Mouse (Mus musculus) splenic B cell, adult 2 months (primary cell): ENCODE data around the gene Zfhx3.

Experiments
- DNase-seq: peaks from one replicate; pipeline ENCODE4 v3.0.0-alpha.2; 2011; ENCODE audit warnings: low read depth, low spot score
- H3K27me3 ChIP-seq: 2 replicates; pipeline ENCODE4 v1.6.1; 2012; ENCODE audit warnings: mild to moderate bottlenecking, low read length, moderate library complexity, mixed read lengths; ENCODE audit not compliant: control insufficient read depth, poor library complexity, insufficient read depth, severe bottlenecking
- H3K36me3 ChIP-seq: 2 replicates; pipeline ENCODE4 v1.6.1; 2012; ENCODE audit warnings: mild to moderate bottlenecking, low read length, moderate library complexity, mixed read lengths; ENCODE audit not compliant: control insufficient read depth, poor library complexity, insufficient read depth, severe bottlenecking

Zfhx3 gene

DNA sequence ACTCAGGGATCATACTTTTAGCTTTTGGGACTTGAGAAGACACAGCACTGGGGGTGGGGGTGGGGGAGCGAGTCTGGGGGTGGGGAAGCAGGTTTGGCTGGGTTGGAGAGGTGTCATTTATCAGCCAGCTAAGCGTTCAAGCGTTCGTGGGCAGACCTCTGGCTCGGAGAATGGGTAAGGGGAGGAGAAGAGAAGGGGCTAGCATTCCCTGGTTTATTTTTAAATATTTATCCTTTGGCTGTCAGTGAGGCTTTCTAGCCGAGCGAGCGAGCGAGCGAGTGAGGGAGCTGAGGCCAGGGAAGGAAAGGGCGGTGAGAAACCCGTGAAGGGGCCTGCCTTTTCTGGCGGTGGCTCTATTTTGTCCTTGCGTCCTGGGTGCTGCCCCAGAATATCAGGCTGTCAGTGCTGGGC, 769.6 kb downstream of the Zfhx3 start:
- no peak for DNase-seq
- Histone ChIP-seq H3K27me3 (no peaks in the 10 kb centered on the region; the same call in 1 of the 2 replicates), H3K36me3 (no peaks in the 10 kb centered on the region)

DNA sequence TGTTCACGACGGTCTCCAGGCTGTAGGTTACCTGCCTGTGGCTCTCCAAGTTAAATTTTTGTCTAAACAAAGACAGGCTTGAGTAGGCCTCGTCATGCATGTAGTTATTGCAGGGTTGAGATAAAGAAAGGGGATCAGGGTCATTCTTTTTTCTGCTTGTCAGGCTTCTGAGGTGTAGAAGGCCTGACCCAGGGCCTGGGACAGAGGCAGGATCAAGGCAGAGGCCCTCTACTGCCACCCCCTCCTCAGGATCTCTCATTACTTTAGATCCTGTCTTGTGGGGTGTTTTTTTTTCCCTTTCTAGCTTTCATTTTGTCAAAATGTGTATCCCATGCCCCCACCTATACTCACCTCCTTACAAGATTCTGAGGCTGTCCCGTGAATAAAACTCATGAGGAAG, 770.2 kb downstream of the Zfhx3 start:
- Histone ChIP-seq H3K36me3 (no peaks in the 10 kb centered on the region), H3K27me3 (no peaks in the 10 kb centered on the region; the same call in 1 of the 2 replicates)
- DNase-seq, result no peak

DNA sequence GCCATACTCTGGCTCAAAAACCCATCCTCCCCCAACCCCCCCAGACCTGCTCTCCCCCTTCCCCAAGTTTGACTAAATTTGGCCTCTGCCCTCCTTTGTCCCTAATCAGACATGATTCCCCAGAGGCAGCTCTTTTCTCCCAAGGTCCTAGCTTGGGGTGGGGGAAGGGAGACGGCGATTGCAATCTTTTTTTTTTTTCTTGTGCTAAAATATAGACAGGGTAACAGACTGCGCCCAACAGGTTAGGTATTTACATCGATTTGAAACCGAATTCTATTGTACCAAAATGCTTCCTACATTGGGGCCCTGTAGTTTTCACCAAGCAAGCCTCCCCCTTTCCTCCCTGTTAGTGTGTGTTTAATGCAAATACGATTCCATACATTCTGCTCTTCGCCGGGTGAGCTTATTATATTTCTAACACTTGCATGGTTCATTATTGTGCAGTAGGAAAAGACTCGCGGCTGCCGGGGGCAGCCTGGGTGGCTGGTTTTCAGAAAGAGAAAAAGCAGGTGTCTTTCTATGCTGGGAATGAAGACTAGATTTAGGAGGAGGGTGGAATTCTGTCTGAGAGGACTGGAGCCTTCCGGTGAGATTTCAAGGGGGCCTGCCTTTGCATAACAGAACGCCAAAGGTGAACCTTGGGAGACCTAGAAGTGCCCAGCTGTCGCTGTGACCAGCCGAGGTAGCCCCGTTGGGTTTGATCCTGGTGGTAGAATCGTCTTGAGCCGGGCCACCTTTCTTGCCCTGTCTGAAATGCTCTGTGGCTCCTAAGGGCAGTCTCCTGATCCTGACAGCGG, 771.1 kb downstream of the Zfhx3 start:
- H3K36me3 ChIP-seq, result no peaks in the 10 kb centered on the region
- DNase-seq, result no peak
- H3K27me3 ChIP-seq, result no peaks in the 10 kb centered on the region; the same call in 1 of the 2 replicates

DNA sequence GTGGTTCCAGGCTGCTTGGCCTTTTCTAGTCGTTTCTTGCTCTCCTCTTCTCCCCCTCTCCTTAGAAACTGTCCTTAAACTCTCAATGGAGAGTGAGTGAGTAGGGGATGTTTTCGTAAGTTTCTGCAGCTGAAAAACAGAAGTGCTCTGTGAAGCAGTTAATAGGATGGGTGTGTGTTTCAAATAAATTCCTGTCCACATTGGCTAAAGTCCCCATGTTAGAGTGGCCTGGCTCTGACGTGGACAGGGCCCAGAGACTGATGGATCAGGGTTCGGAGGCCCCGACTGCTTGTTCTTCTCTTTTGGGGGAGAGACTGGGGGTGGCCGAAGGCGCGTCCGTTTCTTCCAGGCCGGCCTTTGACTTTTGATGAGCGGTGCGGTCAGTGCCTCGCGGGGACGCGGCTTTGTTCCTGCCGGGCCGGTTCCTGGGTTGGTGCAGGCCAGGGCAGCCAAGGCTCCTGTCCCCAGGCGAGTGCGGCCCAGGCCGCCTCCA, 771.7 kb downstream of the Zfhx3 start:
- Histone ChIP-seq H3K27me3 (no peaks in the 10 kb centered on the region; the same call in 1 of the 2 replicates), H3K36me3 (no peaks in the 10 kb centered on the region)
- DNase-seq, result no peak

DNA sequence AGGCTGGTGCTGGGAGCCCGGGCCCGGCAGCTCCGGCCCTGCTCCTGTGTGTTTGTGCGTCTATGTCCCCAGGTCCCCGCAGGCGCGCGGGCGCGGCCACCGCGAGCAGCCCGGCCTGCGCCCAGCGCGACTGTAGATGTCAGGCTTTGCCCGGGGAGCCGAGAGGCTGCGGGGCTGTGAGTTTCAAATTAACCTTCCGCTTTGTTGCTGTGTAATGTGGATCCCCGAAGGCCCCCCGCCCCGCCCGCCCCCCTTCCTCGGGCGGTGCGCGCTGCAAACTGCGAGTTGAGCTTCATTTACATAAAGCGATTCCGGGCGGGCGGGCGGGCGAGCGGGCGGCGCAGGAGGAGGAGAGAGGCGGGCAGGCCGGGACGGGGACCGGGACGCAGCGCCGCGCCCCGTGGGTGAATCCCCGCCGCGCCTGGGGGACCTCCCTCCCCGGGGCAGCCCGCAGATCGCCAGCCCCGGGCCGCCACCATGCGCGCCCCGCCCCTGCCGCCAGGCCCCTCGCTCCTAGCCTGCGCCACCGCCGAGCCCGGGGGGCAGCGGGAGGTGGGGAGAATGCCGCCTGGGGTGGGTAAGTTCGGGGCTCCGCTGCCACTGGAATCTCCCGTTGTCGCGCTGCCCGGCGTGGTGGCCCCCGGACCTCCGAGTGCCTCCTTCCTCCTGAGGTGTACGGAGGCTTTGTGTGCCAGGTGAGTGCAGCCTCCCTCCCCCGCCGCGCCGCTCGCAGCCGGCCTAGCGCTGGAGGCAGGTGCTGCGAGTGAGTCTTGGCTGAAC, 772.4 kb downstream of the Zfhx3 start:
- Histone ChIP-seq H3K27me3 (no peaks in the 10 kb centered on the region; the same call in 1 of the 2 replicates), H3K36me3 (no peaks in the 10 kb centered on the region)
- DNase-seq, result peak; percentile 60

DNA sequence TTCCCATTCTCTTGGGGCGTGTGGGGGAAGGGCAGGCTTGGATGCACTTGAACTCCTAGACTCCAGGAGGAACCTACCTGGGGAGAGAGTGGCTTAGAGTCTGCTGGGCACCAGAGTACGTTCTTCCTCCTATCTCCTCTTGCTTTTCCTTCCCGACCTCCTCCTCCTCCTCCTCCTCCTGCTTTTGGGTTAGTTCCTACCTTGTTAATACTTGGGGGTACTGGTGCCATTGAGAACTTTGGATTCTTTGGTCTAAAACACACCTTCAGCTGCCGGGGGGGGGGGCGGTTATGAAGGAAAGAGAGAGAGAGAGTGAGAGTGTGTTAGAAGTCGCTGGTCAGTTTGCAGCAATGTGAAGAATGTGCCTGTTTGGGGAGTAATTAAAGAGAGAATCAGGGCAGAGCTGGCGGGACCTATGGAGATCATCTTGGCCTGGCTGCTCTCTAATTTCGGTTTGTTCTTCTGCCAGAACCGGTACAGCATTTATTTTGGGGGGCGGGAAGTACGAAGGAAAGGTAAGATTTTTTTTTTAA, 773.0 kb downstream of the Zfhx3 start:
- no peak for DNase-seq
- H3K27me3 ChIP-seq, result no peaks in the 10 kb centered on the region; the same call in 1 of the 2 replicates
- no peaks in the 10 kb centered on the region for H3K36me3 ChIP-seq

DNA sequence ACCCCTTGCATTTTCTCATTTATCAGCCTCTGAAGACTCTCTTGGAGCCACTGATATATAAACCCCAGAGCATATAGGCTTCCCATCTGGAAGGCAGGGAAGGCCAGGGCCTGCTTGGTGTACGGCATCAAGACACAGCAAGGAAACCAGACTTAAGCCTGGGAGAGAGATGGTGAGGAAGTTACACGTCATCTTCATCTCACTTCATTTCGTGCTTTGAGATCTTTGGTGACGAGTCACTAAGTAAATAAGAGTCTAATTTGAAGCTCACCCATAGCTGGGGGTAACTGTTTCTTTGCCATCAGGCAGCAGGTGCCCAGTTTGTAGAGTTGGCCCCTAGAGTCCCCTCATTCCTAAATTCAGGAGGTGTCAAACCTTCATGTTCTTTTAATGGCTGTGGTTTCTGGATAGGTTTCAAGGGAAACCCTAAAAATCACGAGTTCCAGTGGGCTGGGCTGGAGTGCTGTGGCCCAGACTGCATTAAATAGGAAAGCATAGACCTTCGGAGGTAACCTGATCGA, 773.9 kb downstream of the Zfhx3 start:
- Histone ChIP-seq H3K36me3 (no peaks in the 10 kb centered on the region), H3K27me3 (no peaks in the 10 kb centered on the region; the same call in 1 of the 2 replicates)
- no peak for DNase-seq

DNA sequence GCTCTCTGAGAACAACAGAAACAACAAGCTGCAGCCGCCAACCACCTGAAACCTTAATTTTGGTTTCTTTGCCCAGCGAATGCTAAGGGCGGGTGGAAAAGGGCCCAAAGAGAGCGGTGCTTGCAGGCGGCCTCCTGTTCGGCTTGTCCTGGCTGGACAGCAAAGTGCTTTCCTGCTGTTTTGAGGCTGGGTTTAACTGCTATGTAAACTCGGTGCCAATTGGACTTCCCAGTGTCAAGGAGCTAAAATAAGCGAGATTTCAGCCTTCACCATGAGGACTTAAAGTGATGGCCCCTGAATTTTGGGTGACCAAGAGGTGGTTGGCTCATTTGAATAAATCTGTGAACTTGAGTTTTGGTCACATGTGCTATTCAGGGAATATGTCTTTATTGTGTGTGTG, 775.1 kb downstream of the Zfhx3 start:
- Histone ChIP-seq H3K27me3 (no peaks in the 10 kb centered on the region; the same call in 1 of the 2 replicates), H3K36me3 (no peaks in the 10 kb centered on the region)
- DNase-seq, result no peak

DNA sequence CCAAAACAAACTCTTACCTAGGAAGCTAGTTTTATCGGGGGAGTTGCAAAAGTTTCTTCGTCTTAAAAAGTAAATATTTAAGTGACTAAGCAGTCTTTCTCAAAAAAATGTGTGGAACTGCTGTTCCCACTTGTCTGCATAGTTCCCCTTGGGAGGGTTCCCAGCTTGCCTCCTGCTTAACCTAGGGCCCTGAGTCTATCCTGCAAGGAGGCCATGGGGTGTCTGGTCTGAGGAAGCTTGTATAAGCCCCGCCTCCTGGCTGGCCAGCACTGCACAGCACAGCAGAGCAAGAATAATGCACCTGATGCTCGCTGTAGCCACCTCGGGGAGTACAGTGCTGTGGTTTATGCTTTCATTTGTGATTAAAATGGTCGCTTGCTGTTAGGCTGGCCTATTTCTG, 775.6 kb downstream of the Zfhx3 start:
- no peaks in the 10 kb centered on the region for H3K36me3 ChIP-seq
- no peak for DNase-seq
- H3K27me3 ChIP-seq, result no peaks in the 10 kb centered on the region; the same call in 1 of the 2 replicates

DNA sequence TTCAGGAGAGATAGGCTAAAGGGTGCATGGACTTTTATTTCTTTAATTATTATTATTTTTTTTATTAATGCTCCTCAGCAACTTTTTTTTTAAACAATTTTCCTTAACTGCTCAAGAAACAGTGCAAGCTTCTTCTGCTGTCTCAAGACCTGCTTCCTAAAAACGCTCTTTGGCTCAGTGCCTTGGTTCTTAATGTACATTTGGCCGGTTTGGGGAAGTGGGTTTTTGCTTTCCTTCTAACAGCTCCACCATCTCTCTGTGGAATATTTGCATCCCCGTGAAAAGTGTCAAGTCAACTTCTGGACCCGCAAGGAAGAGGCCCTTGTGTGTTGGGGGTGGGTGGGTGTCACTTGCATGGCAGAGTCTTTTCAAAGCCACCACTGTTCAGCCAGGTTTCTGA, 778.4 kb downstream of the Zfhx3 start:
- no peak for DNase-seq
- no peaks in the 10 kb centered on the region; the same call in 1 of the 2 replicates for H3K27me3 ChIP-seq
- no peaks in the 10 kb centered on the region for H3K36me3 ChIP-seq

DNA sequence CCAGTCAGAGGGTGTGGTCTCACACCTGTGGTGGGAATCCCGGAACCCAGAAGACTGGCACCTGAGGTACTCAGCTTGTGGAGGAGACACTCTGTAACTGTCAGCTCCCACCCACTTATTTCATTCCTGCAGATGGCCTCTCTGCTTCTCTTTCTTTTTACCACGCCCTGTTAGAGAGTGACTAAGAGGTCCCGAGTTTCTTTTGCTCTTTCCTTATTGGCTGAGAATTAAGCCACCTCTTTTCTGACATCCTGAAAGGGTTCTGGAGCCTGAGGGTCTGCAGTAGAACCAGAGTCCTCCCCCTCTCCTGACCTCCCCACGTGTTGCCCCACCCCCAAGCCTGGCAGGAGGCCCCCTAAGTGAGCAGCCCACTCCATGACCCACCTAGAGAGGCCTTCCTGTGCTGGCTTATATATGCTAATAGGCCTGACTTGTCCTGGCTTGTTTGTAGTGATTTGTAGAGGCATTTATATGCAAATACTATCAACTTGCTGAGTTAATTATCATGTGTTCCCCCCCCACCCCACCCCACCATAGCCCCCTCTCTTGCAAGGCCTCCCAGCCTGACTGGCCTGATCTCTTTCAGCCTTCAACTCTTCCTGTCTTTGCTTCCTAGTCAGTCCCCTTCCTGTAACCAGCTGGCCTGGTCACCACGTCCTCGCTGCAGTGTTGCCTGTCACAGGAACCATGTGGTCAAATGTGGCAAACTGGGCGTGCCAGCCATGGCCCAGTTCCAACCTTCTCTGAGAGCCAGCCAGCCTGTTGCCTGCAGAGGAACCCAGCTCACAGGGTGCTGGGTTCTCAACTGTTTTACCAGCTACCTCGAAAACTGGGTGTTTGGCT, 780.4 kb downstream of the Zfhx3 start:
- no peaks in the 10 kb centered on the region for H3K36me3 ChIP-seq
- no peaks in the 10 kb centered on the region for H3K27me3 ChIP-seq
- no peak for DNase-seq

DNA sequence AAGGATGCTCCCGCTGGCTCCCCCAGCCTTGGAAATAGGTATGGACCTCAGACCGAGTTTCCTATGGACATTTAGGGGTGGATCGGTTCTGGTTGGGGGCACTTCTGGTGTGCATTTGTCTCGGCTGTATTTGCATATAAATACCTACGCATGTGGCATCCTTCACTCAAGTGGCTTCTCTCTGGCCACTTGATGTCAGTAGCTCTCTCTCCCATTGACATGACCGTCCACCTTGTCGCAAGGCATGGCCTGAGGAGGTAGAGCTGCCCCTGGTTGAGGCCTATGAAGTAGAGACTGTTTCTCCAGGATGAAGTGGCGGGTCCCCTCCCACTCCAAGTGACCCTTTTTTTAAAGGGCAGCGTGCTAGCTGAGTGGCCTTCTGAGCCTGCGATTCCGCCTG, 781.2 kb downstream of the Zfhx3 start:
- H3K36me3 ChIP-seq, result no peaks in the 10 kb centered on the region
- H3K27me3 ChIP-seq, result no peaks in the 10 kb centered on the region
- no peak for DNase-seq

DNA sequence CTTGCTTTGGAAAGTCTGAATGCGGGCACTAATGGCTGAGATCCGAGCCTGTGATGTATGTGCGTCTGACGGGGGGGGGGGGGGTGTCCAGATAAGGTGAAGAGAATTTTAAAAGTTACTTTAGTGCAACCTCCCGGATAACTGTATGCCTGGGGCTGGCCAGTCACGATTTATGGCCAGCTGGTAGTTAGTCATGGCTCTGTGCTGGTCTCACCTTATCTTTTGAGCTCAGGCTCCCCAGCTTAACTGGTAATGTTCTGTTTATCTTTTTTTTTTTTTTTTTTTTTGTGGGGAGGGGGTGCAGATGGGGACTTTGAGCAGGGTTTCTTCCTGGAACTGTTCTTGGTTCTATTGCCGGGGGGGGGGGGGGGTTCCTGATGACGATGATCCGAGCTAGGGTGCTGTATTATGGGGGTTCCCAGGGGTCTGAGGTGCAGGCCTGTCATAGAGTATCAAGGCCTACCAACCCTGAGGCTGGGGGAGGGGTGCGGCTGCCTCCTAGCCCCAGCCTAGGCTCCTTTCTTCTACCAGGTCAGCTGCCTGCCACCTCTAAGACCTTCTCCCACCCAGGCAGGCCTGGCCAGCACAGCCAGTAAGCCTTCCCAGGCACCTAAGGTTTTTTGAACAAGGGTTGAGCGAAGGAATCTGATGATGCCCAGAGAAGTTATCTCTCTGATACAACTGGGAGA, 782.5 kb downstream of the Zfhx3 start:
- no peak for DNase-seq
- H3K27me3 ChIP-seq, result no peaks in the 10 kb centered on the region
- no peaks in the 10 kb centered on the region for H3K36me3 ChIP-seq

DNA sequence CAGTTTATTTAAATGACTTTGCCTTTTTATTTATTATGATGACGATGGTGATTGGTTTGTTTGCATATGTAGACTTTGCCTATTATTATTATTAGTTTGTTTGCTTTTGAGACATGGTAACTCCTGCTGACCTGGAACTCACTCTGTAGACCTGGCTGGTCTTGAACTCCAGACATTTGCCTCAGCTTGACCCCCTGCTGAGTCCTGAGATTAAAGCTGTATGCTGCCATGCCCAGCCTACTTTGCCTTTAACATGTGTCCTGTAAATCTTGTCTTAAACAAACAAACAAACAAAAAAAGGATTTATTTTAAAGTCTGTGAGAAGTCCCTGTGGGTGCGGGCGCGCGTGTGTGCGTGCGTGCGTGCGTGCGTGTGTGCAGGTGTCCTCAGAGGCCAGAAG, 783.2 kb downstream of the Zfhx3 start:
- DNase-seq, result no peak
- H3K27me3 ChIP-seq, result no peaks in the 10 kb centered on the region
- H3K36me3 ChIP-seq, result no peaks in the 10 kb centered on the region
